Mouse (Mus musculus): ENCODE data around the gene Patj.

The Patj gene

GRCm38 (mm10) chr4:98508471-98509271 is 113.1 kb downstream of the Patj start:
- no peak for DNase-seq (ENCODE audit: low read depth, low spot score)

DNA sequence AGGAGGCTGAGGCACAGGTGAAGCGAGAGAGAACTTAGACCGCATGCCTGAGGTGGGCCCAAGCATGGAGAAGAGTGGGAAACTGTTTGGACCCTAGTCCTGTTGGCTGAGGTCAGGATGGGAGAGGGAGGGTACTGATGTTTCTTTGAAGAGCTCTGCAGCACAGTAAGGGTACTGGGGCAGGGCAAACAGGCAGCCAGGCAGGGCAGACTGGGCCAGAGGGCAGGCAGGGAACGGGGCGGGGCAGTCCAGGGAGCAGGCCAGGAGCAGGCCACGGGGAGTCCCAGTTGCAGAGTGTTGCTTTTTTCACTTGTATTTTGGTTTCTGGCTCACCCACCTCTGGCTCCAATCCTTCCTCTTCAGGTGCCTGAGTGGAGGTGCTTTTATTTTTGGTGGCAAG is 114.4 kb downstream of the Patj start:
- DNase-seq (ENCODE audit: low read depth, low spot score), result no peak

GRCm38 (mm10) chr4:98511296-98511695 is 115.7 kb downstream of the Patj start:
- no peak for DNase-seq (ENCODE audit: low read depth, low spot score)

DNA sequence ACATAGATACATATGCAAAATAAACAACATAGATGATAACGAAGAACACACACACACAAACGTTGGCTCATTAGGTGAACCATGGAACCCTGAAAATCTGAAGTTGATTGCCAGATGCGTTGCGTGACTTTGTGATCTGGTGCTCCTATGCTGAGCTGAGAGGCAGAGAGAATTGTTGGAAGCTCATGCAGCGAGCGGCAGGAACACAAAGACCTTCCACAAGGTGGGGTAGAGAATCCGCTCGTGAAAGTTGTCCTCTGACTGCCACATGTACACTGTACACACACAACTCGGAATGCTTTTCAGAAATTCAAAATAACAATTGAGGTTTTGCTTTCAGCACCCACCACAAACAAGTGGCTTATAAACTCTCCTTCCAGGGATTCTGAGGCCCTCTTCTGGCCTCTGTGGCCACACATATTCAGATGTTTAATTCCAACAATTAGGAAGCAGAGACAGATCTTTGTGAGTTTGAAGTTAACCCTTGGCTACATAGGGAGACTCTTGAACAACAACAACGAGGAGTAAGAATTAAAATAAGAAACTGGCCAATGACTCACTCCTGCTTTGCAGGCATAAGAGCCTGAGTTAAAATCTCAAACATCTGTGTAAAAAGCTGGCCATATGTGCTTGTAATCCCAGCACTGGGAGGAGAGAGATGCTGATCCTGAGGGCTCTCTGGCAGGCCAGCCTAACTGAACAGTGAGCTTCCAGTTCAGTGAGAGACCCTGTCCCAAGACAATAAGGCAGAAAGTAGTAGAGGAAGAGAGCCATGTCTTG is 116.6 kb downstream of the Patj start:
- no peak for DNase-seq (ENCODE audit: low read depth, low spot score)

- no peak for DNase-seq (ENCODE audit: low read depth, low spot score)
Observed at GRCm38 (mm10) chr4:98520492-98520891, 124.9 kb downstream of the Patj start.

DNA sequence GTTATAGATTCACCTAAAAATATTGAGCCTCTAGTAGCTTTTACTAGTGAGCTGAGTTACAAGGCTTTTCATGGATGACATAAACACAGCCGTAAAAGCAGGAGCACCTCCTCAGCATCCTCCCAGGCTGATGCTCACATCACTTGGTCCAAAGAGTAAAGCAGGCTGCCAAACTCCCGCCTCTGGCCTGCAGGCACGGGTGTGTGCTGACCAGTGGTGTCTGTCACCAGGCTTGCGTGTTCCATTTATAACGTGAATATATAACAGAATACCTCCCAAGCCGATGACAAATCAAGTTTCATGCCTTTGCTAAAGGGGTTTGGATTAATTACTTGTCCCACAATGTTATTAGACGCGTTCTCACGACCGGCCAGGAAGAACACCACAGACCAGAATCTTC is 128.9 kb downstream of the Patj start:
- DNase-seq (ENCODE audit: low read depth, low spot score), result no peak

DNA sequence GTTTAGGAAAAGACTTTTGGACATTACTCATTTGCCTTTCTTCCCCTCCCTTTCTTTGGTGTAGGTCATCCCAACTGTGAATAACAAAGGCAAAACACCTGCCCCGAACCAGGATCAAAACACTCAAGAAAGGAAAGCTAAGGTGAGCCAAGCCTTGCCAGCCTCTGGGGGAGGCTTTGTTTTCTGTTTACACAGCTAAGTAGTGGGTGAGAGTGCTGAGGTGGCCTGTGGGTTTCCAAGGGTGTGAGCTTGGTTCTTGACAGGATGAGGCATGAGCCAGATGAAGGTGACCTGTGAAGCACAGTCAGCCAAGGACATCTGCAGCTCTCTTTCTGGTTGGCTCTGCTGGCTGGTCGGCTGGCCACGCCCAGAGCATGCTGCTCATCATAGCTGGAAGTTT is 139.9 kb downstream of the Patj start:
- DNase-seq (ENCODE audit: low read depth, low spot score), result no peak

DNA sequence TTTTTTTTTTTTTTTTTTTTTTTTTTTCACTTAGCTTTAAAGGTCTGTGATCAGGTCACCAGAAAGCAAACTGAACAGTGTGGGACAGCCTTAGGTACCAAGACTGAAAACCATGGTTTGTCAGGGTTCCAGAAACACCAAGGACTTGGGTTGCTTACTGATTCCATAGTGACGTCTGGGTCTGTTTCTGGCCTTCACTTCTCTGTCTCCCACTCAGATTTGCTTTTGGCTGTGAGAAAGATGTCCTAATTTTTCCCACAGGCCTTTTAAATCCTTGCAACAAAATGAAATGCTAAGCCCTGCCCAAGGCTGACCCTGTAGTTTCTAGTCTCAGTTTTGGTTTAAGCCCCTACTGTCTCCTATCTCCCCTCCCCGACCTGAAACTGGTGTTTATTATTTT is 146.0 kb downstream of the Patj start:
- no peak for DNase-seq (ENCODE audit: low read depth, low spot score)

- no peak for DNase-seq (ENCODE audit: low read depth, low spot score)
Observed at GRCm38 (mm10) chr4:98543001-98543400, 147.4 kb downstream of the Patj start.

DNA sequence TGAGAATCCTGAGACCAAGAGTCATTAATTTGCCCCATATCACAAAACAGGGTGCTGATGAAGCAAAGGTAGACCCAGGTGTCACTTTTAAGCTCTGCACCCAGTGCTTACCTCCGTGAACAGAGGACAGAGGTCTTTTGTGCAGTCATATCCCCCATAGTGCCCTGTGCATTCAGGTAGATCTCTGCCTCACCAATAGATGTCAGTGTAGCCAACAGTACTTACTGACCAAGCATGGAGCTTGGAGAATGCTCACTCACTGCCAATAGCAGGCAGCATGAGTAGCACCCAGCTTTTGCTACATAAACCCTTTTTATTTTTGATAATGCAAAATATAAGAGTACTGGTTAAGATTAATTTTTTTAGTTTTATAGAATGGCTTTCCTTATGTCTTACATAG is 149.8 kb downstream of the Patj start:
- peak; percentile 11 for DNase-seq (ENCODE audit: low read depth, low spot score)

- DNase-seq (ENCODE audit: low read depth, low spot score), result no peak
Observed at GRCm38 (mm10) chr4:98546456-98547176, 151.0 kb downstream of the Patj start.

DNA sequence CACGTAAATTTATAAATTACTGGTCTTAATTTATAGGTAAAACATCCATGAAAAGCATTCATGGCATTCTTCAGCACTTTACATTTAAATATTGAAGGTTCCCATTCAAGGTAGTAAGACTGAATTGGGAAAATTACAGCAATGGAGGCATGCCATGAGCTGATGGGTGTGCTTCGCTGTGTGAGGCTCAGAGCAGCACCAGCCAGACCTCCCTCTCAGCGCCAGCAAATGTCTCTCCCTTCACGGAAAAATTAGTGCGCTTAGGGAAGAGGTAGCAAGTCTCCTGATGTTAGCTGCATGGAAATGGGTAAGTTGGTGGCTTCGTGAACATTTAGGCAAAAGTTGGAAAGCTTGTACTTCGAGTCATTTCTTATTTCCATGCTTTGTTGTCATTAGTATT is 153.9 kb downstream of the Patj start:
- no peak for DNase-seq (ENCODE audit: low read depth, low spot score)

GRCm38 (mm10) chr4:98550116-98550515 is 154.5 kb downstream of the Patj start:
- no peak for DNase-seq (ENCODE audit: low read depth, low spot score)

DNA sequence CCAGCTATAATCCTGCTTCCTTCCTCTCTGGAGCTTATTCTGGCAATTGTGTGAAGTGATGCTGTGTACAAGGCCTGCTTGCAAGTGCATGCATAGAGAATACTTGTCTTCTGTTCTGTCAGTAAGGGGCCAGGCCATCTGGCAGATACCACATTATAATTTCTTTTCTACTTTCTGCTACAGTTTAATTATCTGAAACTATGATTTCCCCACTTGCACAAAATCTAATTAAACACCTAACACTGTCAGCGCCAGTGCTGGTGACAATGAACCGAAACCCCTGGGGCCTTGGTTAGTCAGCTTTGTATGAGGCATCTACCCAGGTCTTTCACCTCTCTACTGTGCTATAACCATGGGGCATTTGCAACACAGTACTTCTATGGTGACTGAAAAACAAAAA is 160.1 kb downstream of the Patj start:
- no peak for DNase-seq (ENCODE audit: low read depth, low spot score)

GRCm38 (mm10) chr4:98556449-98556848 is 160.9 kb downstream of the Patj start:
- DNase-seq (ENCODE audit: low read depth, low spot score), result no peak

- no peak for DNase-seq (ENCODE audit: low read depth, low spot score)
Observed at GRCm38 (mm10) chr4:98557192-98557591, 161.6 kb downstream of the Patj start.

GRCm38 (mm10) chr4:98560196-98560830 is 164.7 kb downstream of the Patj start:
- DNase-seq (ENCODE audit: low read depth, low spot score), result no peak

DNA sequence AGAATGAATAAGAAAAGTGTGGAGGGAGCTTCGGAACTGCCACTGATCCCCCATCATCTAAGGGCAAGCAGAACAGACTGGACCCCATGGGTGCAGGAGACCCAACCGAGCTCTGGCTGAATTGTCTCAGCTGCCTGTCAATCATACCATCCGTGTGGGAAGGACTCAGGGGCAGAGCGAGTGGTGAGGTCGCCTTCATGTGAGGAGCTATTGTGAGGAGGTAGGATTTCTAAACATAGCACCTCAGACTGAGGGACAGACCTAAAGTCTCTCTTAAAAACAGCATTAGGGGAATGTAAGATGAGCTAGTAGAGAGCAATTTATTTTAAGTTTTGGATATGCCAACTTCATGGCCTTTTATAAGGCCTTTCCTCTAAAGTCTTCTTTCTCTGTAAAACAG is 167.5 kb downstream of the Patj start:
- DNase-seq (ENCODE audit: low read depth, low spot score), result no peak

- DNase-seq (ENCODE audit: low read depth, low spot score), result no peak
Observed at GRCm38 (mm10) chr4:98563506-98564195, 168.1 kb downstream of the Patj start.

- DNase-seq (ENCODE audit: low read depth, low spot score), result no peak
Observed at GRCm38 (mm10) chr4:98564196-98564865, 168.7 kb downstream of the Patj start.

GRCm38 (mm10) chr4:98566741-98567140 is 171.2 kb downstream of the Patj start:
- DNase-seq (ENCODE audit: low read depth, low spot score), result no peak
